Mouse (Mus musculus) intestine, embryonic 15.5 days (tissue): ENCODE data around the gene Defa30. TPM values are rescaled to one million over a fixed set of nuclear protein-coding genes. Genes with fewer than 3 reads are reported as not detected.
"Not testable (repeated sequence)": the region's sequence is repeated elsewhere in the genome, so short reads cannot be mapped to it uniquely, and the experiment has no call there.

Experiments
- ATAC-seq: fragments of 200-750 bp; cut with Nextera tagmentation; 2 replicates; pipeline ENCODE4 v1.8.0; 2017; ENCODE audit warnings: moderate TSS enrichment, moderate library complexity
- H3K27ac ChIP-seq: fragments of 300-500 bp; sonication (generic); 2 replicates; pipeline ENCODE4 v1.5.1; 2015; ENCODE audit warnings: mild to moderate bottlenecking, inconsistent platforms
- H3K27me3 ChIP-seq: fragments of 300-500 bp; sonication (generic); replicated peaks from 2 replicates; pipeline ENCODE4 v1.6.1; 2015; ENCODE audit warnings: inconsistent platforms
- H3K36me3 ChIP-seq: fragments of 300-500 bp; sonication (generic); 2 replicates; pipeline ENCODE4 v1.6.1; 2015; ENCODE audit warnings: inconsistent platforms
- H3K4me1 ChIP-seq: fragments of 300-500 bp; sonication (generic); replicated peaks from 2 replicates; pipeline ENCODE4 v1.6.1; 2015; ENCODE audit warnings: inconsistent platforms
- H3K4me2 ChIP-seq: fragments of 300-500 bp; sonication (generic); replicated peaks from 2 replicates; pipeline ENCODE4 v1.6.1; 2015; ENCODE audit warnings: mild to moderate bottlenecking, inconsistent platforms
- H3K4me3 ChIP-seq: fragments of 300-500 bp; sonication (generic); replicated peaks from 2 replicates; pipeline ENCODE4 v1.5.1; 2015; ENCODE audit warnings: inconsistent platforms
- H3K9ac ChIP-seq: fragments of 300-500 bp; sonication (generic); 2 replicates; pipeline ENCODE4 v1.6.1; 2015; ENCODE audit warnings: inconsistent platforms
- H3K9me3 ChIP-seq: fragments of 300-500 bp; sonication (generic); 2 replicates; pipeline ENCODE4 v1.6.1; 2016; ENCODE audit warnings: inconsistent platforms
- WGBS: fragments of 180-500 bp; shearing (Covaris S2); methylation state at CpG from one replicate; pipeline ENCODE4 v1.1.7; 2015; 5-methylcytosine and 5-hydroxymethylcytosine counted together
- polyA plus RNA-seq: library from polyadenylated mRNA; unstranded; fragments of >200 nt; fragmentation: Nextera tagmentation; extraction: Ambion mirVana; gene quantifications from 2 replicates; pipeline ENCODE4 v1.2.1, GENCODE M21; 2015

Gene Defa30
- polyA plus RNA-seq: 0.85 TPM in 1 of 2 replicates, not detected in the other

GRCm38 (mm10) chr8:21134342-21134741, at the start of gene Defa30:
Gene Defa30 (plus strand): TSS chr8:21134642.
- H3K4me2 ChIP-seq, H3K4me1 ChIP-seq, H3K36me3 ChIP-seq, H3K27me3 ChIP-seq, H3K4me3 ChIP-seq, H3K27ac ChIP-seq, H3K9me3 ChIP-seq, H3K9ac ChIP-seq, ATAC-seq: not testable (repeated sequence)
- 58% methylated on average over 3 of the region's 3 CpGs for WGBS

DNA sequence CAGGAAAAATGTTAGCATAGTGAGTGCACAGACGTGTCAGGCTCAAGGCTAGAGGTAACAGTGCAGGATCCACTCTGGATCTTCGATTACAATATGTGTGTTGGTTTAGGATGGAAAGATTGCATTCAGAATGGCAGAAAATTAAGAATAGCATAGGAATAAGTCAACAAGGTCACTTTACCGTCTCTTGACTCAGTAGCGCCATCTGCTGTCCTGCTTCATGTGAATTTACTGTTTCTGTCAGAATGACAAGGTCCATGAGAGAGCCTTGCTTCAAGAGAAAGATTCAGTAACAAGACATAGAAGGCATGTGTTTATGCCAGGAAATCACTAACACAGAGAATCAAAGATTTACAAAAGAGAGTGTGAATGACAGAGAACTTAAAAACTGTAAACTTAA, 41.3 kb upstream of the Defa30 start:
- H3K36me3 ChIP-seq: no peaks in the 10 kb centered on the region
- ATAC-seq: no peak
- no peaks in the 10 kb centered on the region for H3K9me3 ChIP-seq
- no peak overlapping the region for H3K4me2 ChIP-seq
- H3K27me3 ChIP-seq: no peaks in the 10 kb centered on the region
- 43% methylated on average over 4 of the region's 4 CpGs for WGBS
- no peaks in the 10 kb centered on the region for H3K4me1 ChIP-seq
- no peak overlapping the region for H3K4me3 ChIP-seq
- no peak overlapping the region for H3K9ac ChIP-seq
- H3K27ac ChIP-seq: no peak overlapping the region

- not testable (repeated sequence) for H3K27ac ChIP-seq, ATAC-seq, H3K4me1 ChIP-seq, H3K9me3 ChIP-seq, H3K4me2 ChIP-seq, H3K4me3 ChIP-seq, H3K27me3 ChIP-seq, H3K9ac ChIP-seq, H3K36me3 ChIP-seq
- 100% methylated on average over 1 of the region's 2 CpGs for WGBS
These were observed 38.5 kb upstream of the Defa30 start, which contains the start of gene Gm14851 for GRCm38 (mm10) chr8:21095950-21096349. Gene Gm14851 (minus strand): TSS chr8:21096050.

GRCm38 (mm10) chr8:21161977-21162376, 27.5 kb downstream of the Defa30 start, which contains the start of gene Defa22:
Gene Defa22 (plus strand): TSS chr8:21162277.
- H3K9me3 ChIP-seq, H3K36me3 ChIP-seq, H3K27me3 ChIP-seq, H3K4me1 ChIP-seq, H3K27ac ChIP-seq, H3K4me2 ChIP-seq, H3K4me3 ChIP-seq, H3K9ac ChIP-seq, ATAC-seq: not testable (repeated sequence)
- WGBS: no CpG with 5 or more reads among the region's 1 CpGs

Other genes with a start within 250 kb of the Defa30 start
- gene Defb33, start 242.0 kb upstream of the Defa30 start, polyA plus RNA-seq: not detected in 2 replicates
- not detected in 2 replicates for gene Gm15056, start 232.0 kb upstream of the Defa30 start, polyA plus RNA-seq
- not detected in 2 replicates for gene Gm6040, start 212.6 kb upstream of the Defa30 start, polyA plus RNA-seq
- not detected in 2 replicates for gene AY761185, start 189.9 kb upstream of the Defa30 start, polyA plus RNA-seq
- not detected in 2 replicates for gene Defa21, start 109.1 kb upstream of the Defa30 start, polyA plus RNA-seq
- gene Defa23, start 79.6 kb upstream of the Defa30 start, polyA plus RNA-seq: not detected in 2 replicates
- gene Defa35, start 69.6 kb upstream of the Defa30 start, polyA plus RNA-seq: not detected in 2 replicates
- gene Defa25, start 50.2 kb upstream of the Defa30 start, polyA plus RNA-seq: not detected in 2 replicates
- not detected in 2 replicates for gene Gm14851, start 38.6 kb upstream of the Defa30 start, polyA plus RNA-seq
- gene Defa22, start 27.6 kb downstream of the Defa30 start, polyA plus RNA-seq: not detected in 2 replicates
- not detected in 2 replicates for gene Defa31, start 57.0 kb downstream of the Defa30 start, polyA plus RNA-seq
- not detected in 2 replicates for gene Gm15293, start 66.9 kb downstream of the Defa30 start, polyA plus RNA-seq
- gene Gm15292, start 115.1 kb downstream of the Defa30 start, polyA plus RNA-seq: not detected in 2 replicates
- not detected in 2 replicates for gene Defa27, start 180.9 kb downstream of the Defa30 start, polyA plus RNA-seq
- not detected in 2 replicates for gene Defa29, start 192.4 kb downstream of the Defa30 start, polyA plus RNA-seq
- gene Defa2, start 243.9 kb downstream of the Defa30 start, polyA plus RNA-seq: 0.66 TPM in 1 of 2 replicates, not detected in the other